Mouse (Mus musculus) megakaryocyte, embryonic 14.5 days (primary cell): ENCODE data around the gene Meis1.

ENCODE experiments used
- FLI1 ChIP-seq: IDR thresholded peaks from 2 replicates; pipeline ENCODE4 v1.6.1; 2012; ENCODE audit warnings: low read length, inconsistent platforms, mixed read lengths
- GATA1 ChIP-seq: IDR thresholded peaks from 3 replicates; pipeline ENCODE4 v1.6.1; 2012; ENCODE audit warnings: mixed read lengths, low read length, inconsistent platforms, borderline replicate concordance

DNA sequence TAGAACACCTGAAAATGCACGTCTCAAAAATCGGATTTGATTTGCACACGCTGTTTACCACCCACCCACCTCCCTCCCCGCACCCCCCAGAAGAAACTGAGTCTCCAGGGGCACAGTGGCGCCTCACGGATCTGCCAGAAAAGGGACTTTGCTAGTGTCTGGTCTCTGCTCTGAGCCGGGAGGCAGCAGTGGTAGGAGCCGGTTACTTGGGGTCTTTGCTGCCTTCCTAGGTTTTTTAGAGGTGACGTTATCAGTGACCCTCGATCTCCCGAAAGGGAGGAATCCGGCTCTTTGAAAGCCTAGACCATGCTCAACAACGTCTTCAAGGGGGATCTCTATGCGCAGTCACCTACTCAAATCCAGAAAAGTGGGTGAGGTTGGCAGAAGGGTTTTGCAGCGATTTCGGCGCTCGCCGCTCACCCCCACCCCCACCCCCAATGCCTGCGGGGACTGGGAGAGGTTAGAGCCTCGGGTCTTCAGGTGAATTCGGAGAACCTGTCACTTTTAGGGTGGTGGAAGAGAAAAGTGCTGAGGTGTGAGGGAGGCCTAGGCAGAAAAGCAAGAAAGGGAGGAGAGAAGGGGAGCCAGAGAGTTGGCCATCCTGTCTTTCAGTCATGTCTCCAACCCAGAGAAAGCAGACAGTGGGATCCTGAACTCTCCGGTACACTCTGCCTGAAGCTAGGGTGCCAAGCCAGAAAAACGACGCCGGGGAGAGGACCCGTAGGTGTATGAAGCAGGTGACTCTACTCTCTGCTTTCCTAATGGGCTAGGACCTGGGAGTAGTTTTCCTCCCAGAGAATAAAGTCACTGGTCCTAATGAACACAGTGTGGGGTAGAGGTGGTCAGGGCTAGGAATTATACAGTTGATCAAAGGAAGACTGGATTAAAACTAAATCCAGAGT lies 143.5 kb downstream of the Meis1 start:
- TF ChIP-seq GATA1: no peak
- no peak for TF ChIP-seq FLI1
